Mouse (Mus musculus) mammary gland, adult 2 months (tissue): ENCODE measurements around the gene Gm3043. TPM values are rescaled to one million over a fixed set of nuclear protein-coding genes. Genes with fewer than 3 reads are reported as not detected.

Experiments
- polyA plus RNA-seq: library from polyadenylated mRNA; depleted of rRNA; stranded (reverse); fragments of >200 nt; gene quantifications from 2 replicates; pipeline ENCODE4 v1.2.3, GENCODE M21; 2012; ENCODE audit warnings: low replicate concordance; rRNA removed

Gm3043 gene
- polyA plus RNA-seq: not detected in 2 replicates

DNA sequence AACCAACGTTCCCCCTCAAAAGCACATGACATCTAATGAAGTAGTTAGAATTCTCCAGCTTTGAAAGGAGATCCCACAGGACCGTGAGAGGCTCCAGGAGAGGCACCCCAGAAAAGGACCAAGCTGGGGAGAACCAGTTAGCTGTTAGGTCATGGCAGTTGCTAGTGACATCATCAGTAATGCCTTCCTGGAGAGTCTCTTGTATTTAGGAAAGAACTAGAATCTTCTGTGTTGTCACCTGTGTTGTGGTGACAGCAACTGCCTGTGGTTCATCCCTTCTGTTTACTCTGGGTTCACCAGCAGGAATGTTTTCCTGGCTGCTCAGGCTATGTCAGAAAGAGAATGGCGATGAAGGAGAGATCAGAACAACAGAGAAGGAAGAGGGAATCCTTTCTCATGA lies at the start of gene Gm3043:
Gene Gm3043 (plus strand): TSS at position 301 of the 400 bp plus-strand sequence.

GRCm38 (mm10) chr14:3651730-3652129 lies 36.9 kb upstream of the Gm3043 start, which contains the start of gene Gm3020:
Gene Gm3020, plus strand, starts transcription at chr14:3652030.

Other genes with a start within 250 kb of the Gm3043 start
- gene Gm10408, start 239.4 kb upstream of the Gm3043 start, polyA plus RNA-seq: not detected in 2 replicates
- gene Gm3012, start 54.3 kb upstream of the Gm3043 start, polyA plus RNA-seq: not detected in 2 replicates
- gene Gm3020, start 36.8 kb upstream of the Gm3043 start, polyA plus RNA-seq: 0.08 TPM in 1 of 2 replicates, not detected in the other
- 0.55 TPM in 1 of 2 replicates, not detected in the other for gene Gm3002, start 121.3 kb downstream of the Gm3043 start, polyA plus RNA-seq
- gene Gm3033, start 157.5 kb downstream of the Gm3043 start, polyA plus RNA-seq: not detected in 2 replicates
- gene Gm2916, start 195.4 kb downstream of the Gm3043 start, polyA plus RNA-seq: not detected in 2 replicates
- gene Gm3029, start 243.0 kb downstream of the Gm3043 start, polyA plus RNA-seq: not detected in 2 replicates